In genomic region chr1:139454340-139455225, GRCm38 (mm10) we compare ENCODE assay signal across 8 mouse cellular contexts. TPM values are rescaled to one million over a fixed set of nuclear protein-coding genes. Genes with fewer than 3 reads are reported as not detected.
A peak's percentile ranks its signal among the peaks of the same experiment; 100 is the strongest.
DNase-seq lines count a peak whose midpoint lies in the region; ATAC-seq and TF ChIP-seq lines count a peak whose summit lies in the region.

Aspm (plus strand) TSS chr1:139454772.

- intact Hi-C loops in gastrocnemius, adult 2 months (cut with DNase I) = loop anchor here (5.0 kb wide), 1 partner anchor 32 kb away; the partner anchor contains the start of gene Zbtb41
- intact Hi-C loops in left cerebral cortex, adult 2 months (cut with DNase I) = no loop called here

- H3K4me2 ChIP-seq in hindbrain, postnatal 0 days (ENCODE audit: low read depth, low read length) = peak within 1 kb of the TSS; percentile 96

- no peaks in the 10 kb centered on the region for H3K36me3 ChIP-seq in hindbrain, postnatal 0 days (ENCODE audit: insufficient read depth, low read length)

- H3K4me3 ChIP-seq in gastrocnemius, adult 2 months = peak within 1 kb of the TSS; percentile 94
- peak within 1 kb of the TSS; percentile 76 for H3K4me3 ChIP-seq in hindbrain, postnatal 0 days (ENCODE audit: low read length)
- peak within 1 kb of the TSS; percentile 62 for H3K4me3 ChIP-seq in left cerebral cortex, adult 2 months

- H3K4me1 ChIP-seq in hindbrain, postnatal 0 days (ENCODE audit: insufficient read depth, low read length) = peaks cover 4% of the 10 kb centered on the region; the same call in 1 of the 2 replicates

- peak within 1 kb of the TSS; percentile 35 for H3K9ac ChIP-seq in hindbrain, postnatal 0 days (replicated peaks; ENCODE audit: low read length)

- H3K9me3 ChIP-seq in hindbrain, postnatal 0 days (ENCODE audit: low read length) = no peaks in the 10 kb centered on the region

- under 1% methylated on average over 63 of the region's 65 CpGs for WGBS in hindbrain, postnatal 0 days

- peak; percentile 98 for ATAC-seq in common myeloid progenitor, adult 5-6 weeks (replicated peaks; ENCODE audit: low read depth, poor library complexity, severe bottlenecking)
- peak; percentile 100 for ATAC-seq in hindbrain, postnatal 0 days
- peak; percentile 97 for ATAC-seq in megakaryocyte, adult 5-6 weeks (ENCODE audit: poor library complexity, severe bottlenecking)

- DNase-seq in ZHBTc4 (ENCODE audit: low read depth, low spot score) = peak; percentile 97
- DNase-seq in gastrocnemius, adult 2 months = peak; percentile 92
- DNase-seq in hindbrain, postnatal 0 days (ENCODE audit: low spot score) = peak; percentile 95
- peak; percentile 79 to 84 for DNase-seq in left cerebral cortex, adult 2 months (ENCODE audit: extremely low spot score in 1 of 2, low spot score in 2 of 2)
- DNase-seq in right cerebral cortex, adult 2 months (ENCODE audit: low spot score in 2 of 2) = peak; percentile 88 to 89
- DNase-seq in urinary bladder, postnatal 14 days (ENCODE audit: low spot score) = peak; percentile 91

- TF ChIP-seq CTCF in gastrocnemius, adult 2 months (IDR thresholded peaks at IDR 0.05) = no peak
- no peak for TF ChIP-seq CTCF in hindbrain, postnatal 0 days (IDR thresholded peaks at IDR 0.05; ENCODE audit: low read depth)
- TF ChIP-seq CTCF in left cerebral cortex, adult 2 months (IDR thresholded peaks at IDR 0.05) = no peak; the same call in 1 of the 2 replicates

- no peak within 1 kb of the TSS for H3K27ac ChIP-seq in gastrocnemius, adult 2 months
- H3K27ac ChIP-seq in hindbrain, postnatal 0 days = no peak within 1 kb of the TSS
- H3K27ac ChIP-seq in left cerebral cortex, adult 2 months = no peak within 1 kb of the TSS

- no peaks in the 10 kb centered on the region for H3K27me3 ChIP-seq in hindbrain, postnatal 0 days (ENCODE audit: insufficient read depth, low read length)

RNA-seq across cellular contexts. Expression of gene Aspm, which starts in this region (rescaled TPM):
- total RNA-seq in common myeloid progenitor, adult 5-6 weeks (2017) = 44.0 and 51.2 TPM in 2 replicates
- total RNA-seq in gastrocnemius, adult 2 months (2021) = under 1 TPM; 0.03 TPM
- 6.1 and 6.3 TPM in 2 replicates for total RNA-seq in hindbrain, postnatal 0 days (2014; rRNA removed)
- 2.9 and 3.9 TPM in 2 replicates for polyA plus RNA-seq in hindbrain, postnatal 0 days (2015; fragmentation: Nextera tagmentation; extraction: Ambion mirVana)
- under 1 TPM; 0.48 to 0.51 TPM for total RNA-seq in left cerebral cortex, adult 2 months (2021)
- 29.5 and 32.8 TPM in 2 replicates for total RNA-seq in megakaryocyte, adult 5-6 weeks (2015)
- 37.9 and 41.0 TPM in 2 replicates for total RNA-seq in megakaryocyte, adult 5-6 weeks (2017)

Comparison
In these comparisons a context has a peak if more than half of its experiments do, and no peak if none do; other contexts are left out.
1. Peak in DNase-seq and H3K4me3 ChIP-seq in gastrocnemius, adult 2 months; RNA of the gene not detected or under 1 TPM.
2. Peak in DNase-seq and H3K4me3 ChIP-seq in left cerebral cortex, adult 2 months; RNA of the gene not detected or under 1 TPM.